Mouse (Mus musculus) bone marrow, adult 2 months (tissue): Measurements from ENCODE around the gene Adam11.

ENCODE experiments used
- CTCF ChIP-seq: fragments of 200-500 bp; IDR thresholded peaks from 2 replicates; pipeline ENCODE4 v1.5.1; 2011; ENCODE audit warnings: low read length, control low read depth; ENCODE audit not compliant: control insufficient read depth, insufficient read depth
- POLR2A ChIP-seq: fragments of 200-500 bp; IDR thresholded peaks from 2 replicates; pipeline ENCODE4 v1.6.1; 2011; ENCODE audit warnings: low read depth, mild to moderate bottlenecking, control low read depth, low read length, borderline replicate concordance; ENCODE audit not compliant: control insufficient read depth

GRCm38 (mm10) chr11:102773713-102774611 is 12.7 kb downstream of the Adam11 start:
- TF ChIP-seq CTCF (peak; percentile 94), POLR2A (0 out of 2 replicates have a peak, but pooled peaks have one; percentile 28)
